In genomic region chr3:81036554-81037311, GRCm38 (mm10) we compare ENCODE assay signal across 7 mouse cellular contexts. TPM values are rescaled to one million over a fixed set of nuclear protein-coding genes. Genes with fewer than 3 reads are reported as not detected.
DNase-seq lines count a peak whose midpoint lies in the region; ATAC-seq lines count a peak whose summit lies in the region.

No protein-coding gene starts in this region.

- intact Hi-C loops in left cerebral cortex, postnatal 36 days (cut with DNase I): loop anchor here (5.0 to 10.0 kb wide), 6 partner anchors 74 to 891 kb away; partner anchors contain the start of genes Glrb and Gria2

- peak overlapping the region; percentile 87 for H3K27ac ChIP-seq in intestine, embryonic 15.5 days
- H3K27ac ChIP-seq in midbrain, embryonic 10.5 days (replicated peaks): peak overlapping the region; percentile 94

- H3K27me3 ChIP-seq in intestine, embryonic 15.5 days (replicated peaks): no peaks in the 10 kb centered on the region
- H3K27me3 ChIP-seq in midbrain, embryonic 10.5 days (ENCODE audit: low read depth, poor library complexity, severe bottlenecking): peaks cover 30% of the 10 kb centered on the region

- peak overlapping the region; percentile 84 for H3K4me3 ChIP-seq in intestine, embryonic 15.5 days (replicated peaks)
- peak overlapping the region; percentile 82 for H3K4me3 ChIP-seq in midbrain, embryonic 10.5 days

- H3K4me2 ChIP-seq in intestine, embryonic 15.5 days (replicated peaks): peak overlapping the region; percentile 93

- no peaks in the 10 kb centered on the region for H3K9me3 ChIP-seq in intestine, embryonic 15.5 days
- no peaks in the 10 kb centered on the region for H3K9me3 ChIP-seq in midbrain, embryonic 10.5 days (replicated peaks)

- ATAC-seq in common myeloid progenitor, adult 5-6 weeks (replicated peaks; ENCODE audit: low read depth, poor library complexity, severe bottlenecking): peak; percentile 48
- peak; percentile 93 for ATAC-seq in intestine, embryonic 15.5 days

- peak overlapping the region; percentile 82 for H3K9ac ChIP-seq in intestine, embryonic 15.5 days

- H3K4me1 ChIP-seq in intestine, embryonic 15.5 days (replicated peaks): 0 out of 2 replicates have a peak, but pooled peaks cover 5% of the 10 kb centered on the region
- H3K4me1 ChIP-seq in midbrain, embryonic 10.5 days: peaks cover 15% of the 10 kb centered on the region

- WGBS in intestine, embryonic 15.5 days: under 1% methylated on average over 54 of the region's 68 CpGs
- WGBS in midbrain, embryonic 10.5 days: under 1% methylated on average over 64 of the region's 68 CpGs

- no peaks in the 10 kb centered on the region for H3K36me3 ChIP-seq in intestine, embryonic 15.5 days
- H3K36me3 ChIP-seq in midbrain, embryonic 10.5 days: no peaks in the 10 kb centered on the region

- DNase-seq in adrenal gland, adult 18-20 months (ENCODE audit: low spot score in 2 of 2): peak; percentile 60 to 74
- peak; percentile 36 for DNase-seq in gastrocnemius, postnatal 25 days
- DNase-seq in left cerebral cortex, postnatal 36 days (ENCODE audit: low spot score in 2 of 2): peak; percentile 59 to 68
- DNase-seq in midbrain, embryonic 10.5 days (ENCODE audit: low spot score): peak; percentile 81
- DNase-seq in skeletal muscle tissue, adult 2 months (ENCODE audit: low read depth, low spot score): peak; percentile 10

RNA-seq across cellular contexts. Expression of gene Pdgfc, which starts 0.5 kb away (rescaled TPM):
- 1 to 10 TPM; 6.9 to 8.4 TPM for total RNA-seq in adrenal gland, adult 18-20 months (2021)
- 0.37 TPM in 1 of 2 replicates, not detected in the other for total RNA-seq in common myeloid progenitor, adult 5-6 weeks (2017)
- 1 to 10 TPM; 2.0 to 2.2 TPM for total RNA-seq in gastrocnemius, postnatal 25 days (2021)
- polyA plus RNA-seq in intestine, embryonic 15.5 days (2015; fragmentation: Nextera tagmentation; extraction: Ambion mirVana): 12.1 and 14.0 TPM in 2 replicates
- 1 to 10 TPM; 7.3 to 9.6 TPM for total RNA-seq in left cerebral cortex, postnatal 36 days (2021)
- polyA plus RNA-seq in midbrain, embryonic 10.5 days (2016; fragmentation: Nextera tagmentation; extraction: Ambion mirVana): 7.7 TPM in 2 replicates

Comparison
In these comparisons a context has a peak if more than half of its experiments do, and no peak if none do; other contexts are left out.
1. Peak in every context shown above with its lines: DNase-seq, ATAC-seq, H3K4me3 ChIP-seq and H3K27ac ChIP-seq.
2. DNase-seq: peak in every context shown above with its lines; median percentile 81 in midbrain, embryonic 10.5 days; 67 in adrenal gland, adult 18-20 months; 64 in left cerebral cortex, postnatal 36 days; 36 in gastrocnemius, postnatal 25 days; 10 in skeletal muscle tissue, adult 2 months.